Mouse (Mus musculus): Measurements from ENCODE around the gene Ccdc186.
A peak's percentile ranks its signal among the peaks of the same experiment; 100 is the strongest.
"Not testable (repeated sequence)": the region's sequence is repeated elsewhere in the genome, so short reads cannot be mapped to it uniquely, and the experiment has no call there.

The Ccdc186 gene

DNA sequence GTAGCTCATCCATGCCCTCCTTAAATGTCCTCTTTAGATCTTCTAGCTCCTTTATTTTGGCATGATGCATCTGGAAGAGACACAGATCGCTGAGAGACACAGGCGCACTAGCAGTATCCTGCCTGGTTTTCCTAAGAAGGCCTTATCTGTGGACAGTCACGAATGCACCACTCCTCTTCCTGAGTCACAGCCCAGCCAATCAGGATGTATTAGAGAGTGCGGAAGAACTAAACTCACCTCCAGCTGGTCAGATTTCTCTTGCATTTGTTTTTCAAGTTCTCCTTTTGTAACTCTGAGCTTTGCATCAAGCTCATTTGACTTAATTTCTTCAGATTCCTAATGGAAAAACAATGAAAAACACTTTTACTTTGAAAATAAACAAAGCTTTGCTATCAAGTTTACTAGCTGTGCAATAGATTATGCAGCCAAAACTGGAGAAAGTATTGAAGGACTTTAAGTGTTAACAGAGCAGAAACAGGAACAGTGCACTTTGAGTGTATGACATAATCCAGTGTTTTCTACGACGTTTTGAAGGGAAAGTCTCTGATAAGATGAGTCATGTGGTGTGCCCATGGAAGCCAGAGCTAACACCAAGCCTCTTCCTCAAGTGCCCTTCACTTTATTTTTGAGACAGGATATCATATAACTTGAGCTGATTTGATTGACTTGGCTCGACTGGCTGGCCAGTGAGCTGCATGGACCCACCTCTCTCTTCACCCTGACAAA is 20.9 kb downstream of the Ccdc186 start:
- no peak for DNase-seq

- no peak for DNase-seq
Observed at GRCm38 (mm10) chr19:56800226-56800625, 21.8 kb downstream of the Ccdc186 start.

- no peak for DNase-seq
Observed at GRCm38 (mm10) chr19:56797376-56797775, 24.6 kb downstream of the Ccdc186 start.

GRCm38 (mm10) chr19:56788952-56789351 is 33.0 kb downstream of the Ccdc186 start:
- DNase-seq: no peak

- peak; percentile 22 for DNase-seq
Observed at GRCm38 (mm10) chr19:56787911-56788310, 34.1 kb downstream of the Ccdc186 start.

DNA sequence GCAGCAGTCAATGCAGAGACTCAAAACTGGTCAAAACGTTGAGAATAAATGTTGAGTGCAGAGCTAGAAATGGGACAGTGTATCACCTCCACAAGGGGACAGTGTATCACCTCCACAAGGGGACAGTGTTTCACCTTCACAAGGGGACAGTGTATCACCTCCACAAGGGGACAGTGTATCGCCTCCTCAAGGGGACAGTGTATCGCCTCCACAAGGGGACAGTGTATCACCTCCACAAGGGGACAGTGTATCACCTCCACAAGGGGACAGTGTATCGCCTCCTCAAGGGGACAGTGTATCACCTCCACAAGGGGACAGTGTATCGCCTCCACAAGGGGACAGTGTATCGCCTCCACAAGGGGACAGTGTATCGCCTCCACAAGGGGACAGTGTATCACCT is 43.5 kb downstream of the Ccdc186 start:
- DNase-seq: not testable (repeated sequence)

- peak; percentile 69 for DNase-seq
Observed at GRCm38 (mm10) chr19:56776719-56777382, 45.1 kb downstream of the Ccdc186 start.

DNA sequence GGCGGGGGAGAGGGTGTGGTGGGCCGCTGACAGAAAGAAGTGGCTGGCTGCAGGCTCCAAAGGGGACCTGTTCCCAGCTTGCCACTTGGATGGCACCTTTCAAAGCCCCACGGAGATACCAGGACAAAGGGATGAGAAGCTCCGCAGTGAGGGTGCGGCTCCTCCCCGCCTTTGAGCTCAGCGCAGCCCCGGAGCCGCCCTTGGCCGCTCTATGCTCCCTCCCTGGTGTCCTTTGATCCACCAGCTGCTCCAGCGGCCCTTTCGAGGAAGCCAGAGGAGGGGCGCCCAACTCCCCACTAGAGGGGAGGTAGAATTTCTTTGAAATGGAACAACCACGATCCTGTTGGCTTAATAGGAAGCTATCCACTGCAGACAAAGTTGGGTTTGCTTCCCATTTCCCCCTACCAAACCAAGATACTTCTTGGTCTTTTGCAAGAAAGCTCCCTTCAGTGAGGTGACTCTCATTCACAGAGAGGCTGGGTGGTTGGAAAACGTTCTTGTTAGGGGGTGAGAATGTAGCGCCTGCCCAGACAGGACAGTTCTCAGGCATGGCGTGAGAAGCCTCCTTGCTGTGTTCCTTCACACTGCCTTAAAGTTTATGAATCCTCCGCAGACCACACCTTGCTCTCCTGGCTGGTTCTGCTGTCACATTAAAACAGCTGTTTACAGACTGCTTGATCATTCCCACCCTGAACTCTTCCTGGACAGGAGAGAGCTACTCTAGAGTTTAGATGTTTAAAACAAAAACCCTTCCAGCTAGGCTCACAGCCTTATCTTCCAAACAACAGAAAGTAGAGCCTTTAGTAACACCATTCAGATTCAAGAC is 45.9 kb downstream of the Ccdc186 start:
- DNase-seq: peak; percentile 38

- no peak for DNase-seq
Observed at GRCm38 (mm10) chr19:56774971-56775892, 46.8 kb downstream of the Ccdc186 start.

GRCm38 (mm10) chr19:56774408-56774962 is 47.5 kb downstream of the Ccdc186 start:
- peak; percentile 15 for DNase-seq

- no peak for DNase-seq
Observed at GRCm38 (mm10) chr19:56773393-56773971, 48.5 kb downstream of the Ccdc186 start.

- no peak for DNase-seq
Observed at GRCm38 (mm10) chr19:56772158-56772557, 49.8 kb downstream of the Ccdc186 start.

- DNase-seq: no peak
Observed at GRCm38 (mm10) chr19:56769024-56769423, 53.0 kb downstream of the Ccdc186 start.

- no peak for DNase-seq
Observed at GRCm38 (mm10) chr19:56762686-56763085, 59.3 kb downstream of the Ccdc186 start.

- DNase-seq: no peak
Observed at GRCm38 (mm10) chr19:56761727-56762126, 60.3 kb downstream of the Ccdc186 start.

DNA sequence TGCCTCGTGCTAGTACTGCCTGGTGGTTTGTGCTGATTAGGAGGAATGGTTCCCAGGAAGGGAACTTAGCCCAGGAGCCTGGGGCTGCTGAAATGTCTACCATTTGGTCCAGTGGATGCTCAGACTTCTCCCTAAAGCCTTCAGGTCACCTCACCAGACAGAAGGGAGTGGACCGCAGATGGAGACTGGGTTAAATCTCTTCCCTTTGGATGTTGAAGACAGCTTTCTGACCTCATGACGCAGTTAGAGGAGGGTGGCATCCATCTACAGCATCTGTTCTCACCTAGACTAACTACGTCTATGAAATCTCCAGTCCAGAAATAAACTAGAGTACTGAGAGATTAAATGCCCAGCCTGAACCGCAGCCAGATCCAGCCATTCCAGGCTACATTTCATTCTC is 60.9 kb downstream of the Ccdc186 start:
- no peak for DNase-seq

GRCm38 (mm10) chr19:56760306-56760940 is 61.6 kb downstream of the Ccdc186 start:
- no peak for DNase-seq

GRCm38 (mm10) chr19:56759740-56760139 is 62.2 kb downstream of the Ccdc186 start:
- DNase-seq: no peak

DNA sequence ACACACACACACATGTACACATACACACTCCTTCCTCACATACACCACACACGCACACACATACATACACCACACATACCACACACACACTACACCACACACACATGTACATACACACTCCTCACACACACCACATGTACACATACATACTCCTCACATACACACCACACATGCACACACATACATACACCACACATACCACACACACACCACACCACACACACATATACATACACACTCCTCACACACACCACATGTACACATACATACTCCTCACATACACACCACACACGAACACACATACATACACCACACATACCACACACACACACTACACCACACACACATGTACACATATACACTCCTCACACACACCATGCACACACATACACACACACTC is 63.7 kb downstream of the Ccdc186 start:
- no peak for DNase-seq

GRCm38 (mm10) chr19:56756412-56756811 is 65.6 kb downstream of the Ccdc186 start:
- no peak for DNase-seq

DNA sequence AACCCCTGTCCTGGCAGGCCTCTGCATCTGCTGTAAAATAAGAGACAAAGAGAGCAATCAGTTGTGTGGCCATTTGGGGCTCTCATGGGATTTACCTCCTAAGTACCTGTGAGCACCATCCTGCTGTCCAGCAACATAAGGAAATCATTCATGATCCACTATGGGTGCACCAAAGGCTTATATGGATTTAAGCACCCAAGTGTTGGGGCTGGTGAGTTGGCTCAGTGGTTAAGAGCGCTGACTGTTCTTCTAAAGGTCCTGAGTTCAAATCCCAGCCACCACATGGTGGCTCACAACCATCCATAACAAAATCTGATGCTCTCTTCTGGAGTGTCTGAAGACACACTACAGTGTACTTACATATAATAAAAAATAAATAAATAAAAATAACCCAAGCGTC is 67.5 kb downstream of the Ccdc186 start:
- DNase-seq: not testable (repeated sequence)

All from lung, postnatal 14 days (tissue).